Mouse (Mus musculus) small intestine, adult 2 months (tissue): Measurements from ENCODE around the gene Galnt15.

Source experiments
- CTCF ChIP-seq: fragments of 200-500 bp; IDR thresholded peaks from 2 replicates; pipeline ENCODE4 v1.5.1; 2012; ENCODE audit warnings: low read depth, mild to moderate bottlenecking, control low read depth, inconsistent platforms, low read length, moderate library complexity, mixed read lengths; ENCODE audit not compliant: insufficient replicate concordance, insufficient read length; ENCODE audit errors: extremely low read depth
- POLR2A ChIP-seq: fragments of 200-500 bp; IDR thresholded peaks from 2 replicates; pipeline ENCODE4 v1.6.1; 2012; ENCODE audit warnings: low read depth, mild to moderate bottlenecking, control low read depth, inconsistent platforms, low read length, moderate library complexity

- TF ChIP-seq CTCF, result no peak
- no peak for TF ChIP-seq POLR2A
Observed at GRCm38 (mm10) chr14:32056675-32057074, 27.9 kb downstream of the Galnt15 start.
